Mouse (Mus musculus) kidney, embryonic 16.5 days (tissue): ENCODE measurements at regions not wholly inside any gene's neighbourhood (a gene's known extent, or its start where the extent isn't known, plus 50 kb on each side); places are given as distances from the start of the nearest gene placed in this dataset.

ENCODE experiments used
- ATAC-seq: fragments of 200-750 bp; cut with Nextera tagmentation; 2 replicates; pipeline ENCODE4 v1.8.0; 2017; ENCODE audit warnings: moderate TSS enrichment; ENCODE audit not compliant: low FRiP score, low TSS enrichment
- H3K27ac ChIP-seq: fragments of 300-500 bp; sonication (generic); 2 replicates; pipeline ENCODE4 v1.5.1; 2014; ENCODE audit warnings: low read length
- H3K27me3 ChIP-seq: fragments of 300-500 bp; sonication (generic); 2 replicates; pipeline ENCODE4 v1.6.1; 2014; ENCODE audit warnings: low read length, control low read depth, mixed read lengths; ENCODE audit not compliant: insufficient read depth
- H3K36me3 ChIP-seq: fragments of 300-500 bp; sonication (generic); 2 replicates; pipeline ENCODE4 v1.6.1; 2014; ENCODE audit warnings: low read length, control low read depth, mixed read lengths; ENCODE audit not compliant: insufficient read depth
- H3K4me1 ChIP-seq: fragments of 300-500 bp; sonication (generic); 2 replicates; pipeline ENCODE4 v1.6.1; 2014; ENCODE audit warnings: low read length, control low read depth, mixed read lengths; ENCODE audit not compliant: insufficient read depth
- H3K4me2 ChIP-seq: fragments of 300-500 bp; sonication (generic); replicated peaks from 2 replicates; pipeline ENCODE4 v1.6.1; 2014; ENCODE audit warnings: low read depth, low read length
- H3K4me3 ChIP-seq: fragments of 300-500 bp; sonication (generic); 2 replicates; pipeline ENCODE4 v1.5.1; 2014; ENCODE audit warnings: mild to moderate bottlenecking, low read length
- H3K9ac ChIP-seq: fragments of 300-500 bp; sonication (generic); replicated peaks from 2 replicates; pipeline ENCODE4 v1.6.1; 2014; ENCODE audit warnings: low read length
- H3K9me3 ChIP-seq: fragments of 300-500 bp; sonication (generic); 2 replicates; pipeline ENCODE4 v1.6.1; 2016; ENCODE audit warnings: low read length, control low read depth
- WGBS: fragments of 180-500 bp; shearing (Covaris S2); extraction: QIAGEN DNeasy Blood & Tissue Kit; methylation state at CpG from one replicate; pipeline ENCODE4 v1.1.7; 2014; 5-methylcytosine and 5-hydroxymethylcytosine counted together

GRCm38 (mm10) chr4:34407181-34407580 lies 143.6 kb upstream of the Akirin2 start:
- Histone ChIP-seq H3K36me3 (no peaks in the 10 kb centered on the region), H3K9me3 (no peaks in the 10 kb centered on the region), H3K4me2 (no peak overlapping the region), H3K27me3 (no peaks in the 10 kb centered on the region), H3K4me1 (no peaks in the 10 kb centered on the region), H3K4me3 (no peak overlapping the region), H3K9ac (no peak overlapping the region), H3K27ac (no peak overlapping the region)
- 47% methylated on average over 3 of the region's 3 CpGs for WGBS
- ATAC-seq, result no peak

- no peak overlapping the region for H3K27ac ChIP-seq
- H3K4me2 ChIP-seq, result no peak overlapping the region
- H3K9me3 ChIP-seq, result no peaks in the 10 kb centered on the region
- 73% methylated on average over 6 of the region's 6 CpGs for WGBS
- no peaks in the 10 kb centered on the region for H3K36me3 ChIP-seq
- H3K4me3 ChIP-seq, result no peak overlapping the region
- H3K9ac ChIP-seq, result no peak overlapping the region
- no peaks in the 10 kb centered on the region for H3K4me1 ChIP-seq
- H3K27me3 ChIP-seq, result no peaks in the 10 kb centered on the region
- no peak for ATAC-seq
These were observed 129.8 kb upstream of the Akirin2 start for GRCm38 (mm10) chr4:34420970-34421369.

GRCm38 (mm10) chr4:34424131-34424646 lies 126.5 kb upstream of the Akirin2 start:
- no peak overlapping the region for H3K9ac ChIP-seq
- no peak overlapping the region for H3K27ac ChIP-seq
- no peak for ATAC-seq
- H3K9me3 ChIP-seq, result no peaks in the 10 kb centered on the region
- no peak overlapping the region for H3K4me2 ChIP-seq
- no peaks in the 10 kb centered on the region for H3K4me1 ChIP-seq
- H3K36me3 ChIP-seq, result no peaks in the 10 kb centered on the region
- H3K27me3 ChIP-seq, result no peaks in the 10 kb centered on the region
- 71% methylated on average over 2 of the region's 2 CpGs for WGBS
- no peak overlapping the region for H3K4me3 ChIP-seq

GRCm38 (mm10) chr4:34429003-34429402 lies 121.7 kb upstream of the Akirin2 start:
- Histone ChIP-seq H3K27me3 (no peaks in the 10 kb centered on the region), H3K4me2 (no peak overlapping the region), H3K4me1 (no peaks in the 10 kb centered on the region), H3K27ac (no peak overlapping the region), H3K4me3 (no peak overlapping the region), H3K9me3 (no peaks in the 10 kb centered on the region), H3K36me3 (no peaks in the 10 kb centered on the region), H3K9ac (no peak overlapping the region)
- no peak for ATAC-seq
- WGBS, result 39% methylated on average over 4 of the region's 4 CpGs

GRCm38 (mm10) chr4:34429456-34430235 lies 121.1 kb upstream of the Akirin2 start:
- no peaks in the 10 kb centered on the region for H3K27me3 ChIP-seq
- WGBS, result 79% methylated on average over 22 of the region's 22 CpGs
- no peak for ATAC-seq
- H3K36me3 ChIP-seq, result no peaks in the 10 kb centered on the region
- H3K9me3 ChIP-seq, result no peaks in the 10 kb centered on the region
- no peak overlapping the region for H3K4me3 ChIP-seq
- no peak overlapping the region for H3K27ac ChIP-seq
- no peak overlapping the region for H3K4me2 ChIP-seq
- H3K9ac ChIP-seq, result no peak overlapping the region
- H3K4me1 ChIP-seq, result no peaks in the 10 kb centered on the region

- ATAC-seq, result no peak
- no peak overlapping the region for H3K4me3 ChIP-seq
- H3K4me1 ChIP-seq, result no peaks in the 10 kb centered on the region
- H3K27me3 ChIP-seq, result no peaks in the 10 kb centered on the region
- no peak overlapping the region for H3K27ac ChIP-seq
- H3K9ac ChIP-seq, result no peak overlapping the region
- 84% methylated on average over 3 of the region's 3 CpGs for WGBS
- H3K36me3 ChIP-seq, result no peaks in the 10 kb centered on the region
- H3K4me2 ChIP-seq, result no peak overlapping the region
- no peaks in the 10 kb centered on the region for H3K9me3 ChIP-seq
These were observed 113.4 kb upstream of the Akirin2 start for GRCm38 (mm10) chr4:34437316-34437715.

GRCm38 (mm10) chr4:34449582-34449981 lies 101.2 kb upstream of the Akirin2 start:
- Histone ChIP-seq H3K27me3 (no peaks in the 10 kb centered on the region), H3K36me3 (no peaks in the 10 kb centered on the region), H3K4me3 (no peak overlapping the region), H3K27ac (no peak overlapping the region), H3K9ac (no peak overlapping the region), H3K9me3 (no peaks in the 10 kb centered on the region), H3K4me1 (no peaks in the 10 kb centered on the region), H3K4me2 (no peak overlapping the region)
- 77% methylated on average over 7 of the region's 7 CpGs for WGBS
- ATAC-seq, result no peak

GRCm38 (mm10) chr4:34462591-34462990 lies 88.1 kb upstream of the Akirin2 start:
- WGBS, result 80% methylated on average over 4 of the region's 4 CpGs
- Histone ChIP-seq H3K4me1 (no peaks in the 10 kb centered on the region), H3K4me2 (no peak overlapping the region), H3K27me3 (no peaks in the 10 kb centered on the region), H3K9me3 (no peaks in the 10 kb centered on the region), H3K27ac (no peak overlapping the region), H3K9ac (no peak overlapping the region), H3K4me3 (no peak overlapping the region), H3K36me3 (no peaks in the 10 kb centered on the region)
- ATAC-seq, result no peak

- Histone ChIP-seq H3K27ac (no peak overlapping the region), H3K4me2 (no peak overlapping the region), H3K27me3 (no peaks in the 10 kb centered on the region), H3K4me1 (no peaks in the 10 kb centered on the region), H3K9me3 (no peaks in the 10 kb centered on the region), H3K9ac (no peak overlapping the region), H3K4me3 (no peak overlapping the region), H3K36me3 (no peaks in the 10 kb centered on the region)
- ATAC-seq, result no peak
- WGBS, result 88% methylated on average over 2 of the region's 2 CpGs
These were observed 84.9 kb upstream of the Akirin2 start for GRCm38 (mm10) chr4:34465845-34466244.

- no peaks in the 10 kb centered on the region for H3K4me1 ChIP-seq
- no peak overlapping the region for H3K27ac ChIP-seq
- H3K27me3 ChIP-seq, result no peaks in the 10 kb centered on the region
- no peak overlapping the region for H3K4me2 ChIP-seq
- H3K9me3 ChIP-seq, result no peaks in the 10 kb centered on the region
- 89% methylated on average over 3 of the region's 3 CpGs for WGBS
- ATAC-seq, result no peak
- no peak overlapping the region for H3K9ac ChIP-seq
- H3K36me3 ChIP-seq, result no peaks in the 10 kb centered on the region
- H3K4me3 ChIP-seq, result no peak overlapping the region
These were observed 84.4 kb upstream of the Akirin2 start for GRCm38 (mm10) chr4:34466309-34466708.
